Mouse (Mus musculus) embryo, embryonic 9.5 days (tissue): ENCODE measurements around the gene Ahcy.
"Not testable (repeated sequence)": the region's sequence is repeated elsewhere in the genome, so short reads cannot be mapped to it uniquely, and the experiment has no call there.

Experiments used
- DNase-seq: peaks from one replicate; pipeline ENCODE4 v3.0.0-alpha.2; 2017; ENCODE audit errors: extremely low spot score

The Ahcy gene

GRCm38 (mm10) chr2:155073978-155074765, at the start of gene Ahcy:
TSS of gene Ahcy (minus strand) at chr2:155074497.
- peak; percentile 96 for DNase-seq

- DNase-seq, result no peak
These were observed 41.0 kb upstream of the Ahcy start for GRCm38 (mm10) chr2:155115216-155115830.

GRCm38 (mm10) chr2:155107276-155107675, 33.0 kb upstream of the Ahcy start:
- DNase-seq, result not testable (repeated sequence)

GRCm38 (mm10) chr2:155103607-155104006, 29.3 kb upstream of the Ahcy start:
- DNase-seq, result no peak

GRCm38 (mm10) chr2:155101761-155102181, 27.5 kb upstream of the Ahcy start:
- no peak for DNase-seq

GRCm38 (mm10) chr2:155100796-155101259, 26.5 kb upstream of the Ahcy start:
- DNase-seq, result no peak

GRCm38 (mm10) chr2:155099994-155100795, 25.9 kb upstream of the Ahcy start:
- no peak for DNase-seq

- no peak for DNase-seq
These were observed 25.1 kb upstream of the Ahcy start for GRCm38 (mm10) chr2:155099421-155099820.

- no peak for DNase-seq
These were observed 24.6 kb upstream of the Ahcy start for GRCm38 (mm10) chr2:155098720-155099380.

- DNase-seq, result no peak
These were observed 19.1 kb upstream of the Ahcy start for GRCm38 (mm10) chr2:155093418-155093817.

GRCm38 (mm10) chr2:155091743-155092075, 17.4 kb upstream of the Ahcy start:
- DNase-seq, result no peak

DNA sequence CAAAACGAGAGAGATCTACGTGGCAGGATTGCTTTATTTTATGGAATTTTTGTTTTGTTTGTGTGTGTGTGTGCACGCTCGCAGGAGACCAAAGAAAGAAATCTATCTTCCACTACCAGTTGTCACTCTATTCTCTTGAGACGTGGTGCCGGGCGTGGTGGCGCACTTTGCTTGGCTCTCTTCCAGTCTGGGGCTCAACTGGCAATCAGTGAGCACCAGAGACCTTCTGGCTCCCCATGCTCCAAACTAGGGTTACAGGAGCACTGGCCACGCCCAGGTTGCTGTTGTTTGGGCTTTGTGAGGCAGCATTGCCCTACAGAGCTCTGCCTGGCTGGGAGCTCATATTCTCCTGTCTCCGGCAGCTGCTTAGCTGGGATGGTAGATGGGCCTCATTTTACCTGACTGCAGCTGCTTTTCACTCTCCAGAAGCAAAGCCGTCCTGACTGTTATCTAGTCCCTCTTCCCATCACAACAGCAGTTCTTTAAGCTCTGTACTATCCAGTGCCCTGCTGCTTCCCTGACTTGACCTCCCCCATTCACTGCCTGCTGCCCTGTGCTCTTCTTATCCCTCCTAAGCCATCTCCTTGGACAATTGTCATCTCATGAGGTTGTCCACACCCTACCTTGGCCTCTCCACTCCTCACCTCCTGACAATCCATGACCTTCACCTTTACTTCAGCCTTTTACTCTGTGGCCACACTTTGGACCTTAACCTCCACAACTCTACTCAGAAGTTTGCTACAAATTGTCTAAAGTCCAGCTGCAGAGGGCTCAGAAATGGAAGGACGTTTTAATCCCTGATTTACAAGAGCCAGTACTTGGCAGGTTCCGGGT, 16.8 kb upstream of the Ahcy start:
- DNase-seq, result no peak

GRCm38 (mm10) chr2:155088264-155088663, 14.0 kb upstream of the Ahcy start:
- DNase-seq, result no peak

DNA sequence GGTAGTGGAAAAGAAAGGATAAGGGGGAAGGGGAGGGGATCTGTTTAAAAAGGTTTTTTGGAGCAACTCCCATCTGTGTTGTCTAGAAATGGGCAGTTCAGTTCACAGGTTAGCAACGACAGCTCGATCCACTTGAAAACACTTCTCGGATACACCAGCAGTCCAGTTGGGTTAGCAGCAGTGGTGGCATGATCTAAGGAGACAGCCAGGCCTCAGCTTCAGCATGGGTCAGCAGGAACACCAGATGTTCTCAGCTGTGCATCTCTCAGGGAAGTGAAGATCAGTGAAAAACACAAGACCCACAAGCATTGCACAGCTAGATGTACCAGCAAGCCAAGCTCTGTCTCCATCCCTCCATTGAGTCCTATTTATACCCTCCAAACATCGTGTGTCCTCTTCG, 12.0 kb upstream of the Ahcy start:
- DNase-seq, result no peak

DNA sequence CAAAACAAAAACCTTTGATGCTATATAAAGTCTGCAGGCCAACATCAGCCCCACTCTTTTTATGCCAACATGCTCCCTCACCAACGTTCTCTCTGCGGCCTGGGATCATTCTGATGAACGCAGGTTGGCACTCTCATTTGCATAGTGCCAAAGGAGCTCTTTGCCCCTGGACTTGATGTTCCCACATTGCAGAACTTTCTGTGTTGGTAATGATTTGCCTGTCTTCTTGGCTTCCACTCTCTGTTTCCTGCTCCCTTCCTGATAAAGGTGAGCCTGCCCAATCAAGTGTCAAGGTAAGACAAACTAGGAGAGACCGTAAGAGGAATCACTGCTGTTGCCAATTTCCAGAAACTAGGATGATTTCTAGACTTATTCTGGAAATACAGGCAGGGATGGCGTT, 10.2 kb upstream of the Ahcy start:
- no peak for DNase-seq

DNA sequence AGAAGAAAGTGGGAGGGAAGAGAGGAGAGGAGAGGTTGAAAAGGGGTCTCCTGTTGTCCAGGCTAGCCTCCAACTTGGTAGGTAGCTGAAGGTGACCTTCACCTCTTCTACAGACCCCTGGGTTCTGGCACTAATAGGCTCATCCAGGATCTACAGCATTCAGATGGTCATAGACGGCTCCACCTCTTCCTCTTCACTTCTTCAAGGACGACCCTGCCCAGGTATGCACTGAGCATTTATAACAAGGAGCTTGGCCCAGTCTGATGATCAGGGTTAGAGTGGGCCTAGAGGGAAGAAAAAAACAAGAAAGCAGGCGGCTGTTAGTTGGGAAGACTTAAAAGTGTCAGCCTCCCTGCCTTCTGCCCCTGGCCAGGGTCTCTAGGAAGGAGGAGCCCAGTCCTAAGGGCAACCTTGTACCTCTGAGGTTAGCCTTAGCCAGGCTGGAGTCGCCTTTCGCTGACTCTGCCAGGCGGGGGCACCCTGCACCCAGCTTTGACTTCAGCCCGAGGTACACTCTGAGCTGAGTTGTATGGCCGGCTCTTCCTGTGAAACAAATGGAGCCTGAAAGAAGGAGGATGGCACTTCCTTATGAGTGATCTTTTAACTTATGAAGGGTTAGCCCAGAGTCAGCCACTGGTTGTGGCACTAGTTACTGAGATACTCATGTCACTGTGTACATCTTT, 8.0 kb upstream of the Ahcy start:
- DNase-seq, result peak; percentile 50

DNA sequence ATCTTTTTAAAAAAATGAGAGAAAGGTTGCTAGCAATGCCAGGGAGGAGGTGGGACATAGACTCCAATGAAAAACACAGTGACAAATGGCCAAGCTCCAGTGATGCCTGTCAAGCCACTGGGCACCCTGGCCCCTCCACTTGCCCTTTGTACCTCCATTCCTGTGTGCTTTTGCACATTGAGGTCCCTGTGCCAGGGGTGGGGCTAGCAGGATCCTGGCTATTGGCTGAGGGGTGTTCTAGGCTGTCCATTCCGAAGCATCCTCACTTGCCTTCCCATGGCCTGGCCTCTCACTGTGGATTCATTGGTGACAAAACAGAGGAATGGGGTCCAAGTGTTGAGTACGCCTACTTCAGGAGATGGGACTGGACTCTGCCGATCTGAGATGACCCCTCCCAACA, 6.8 kb upstream of the Ahcy start:
- no peak for DNase-seq

DNA sequence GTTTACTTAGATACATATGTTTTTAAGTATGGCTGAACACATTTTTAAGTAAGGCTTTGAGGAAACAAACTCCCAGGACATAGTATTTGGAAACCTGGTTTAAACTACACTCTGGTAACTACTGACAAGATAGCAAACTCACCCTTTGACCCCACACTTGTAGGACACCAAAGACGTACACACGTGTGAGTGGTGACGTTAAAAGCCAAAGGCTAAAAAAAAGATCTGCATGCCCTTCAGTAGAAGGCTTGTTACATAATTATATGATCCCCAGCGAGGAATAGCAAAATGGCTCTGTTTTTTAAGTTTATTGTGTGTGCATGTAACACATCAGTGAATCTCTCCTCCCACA, 5.9 kb upstream of the Ahcy start:
- DNase-seq, result no peak

GRCm38 (mm10) chr2:155079500-155080178, 5.3 kb upstream of the Ahcy start:
- DNase-seq, result no peak

DNA sequence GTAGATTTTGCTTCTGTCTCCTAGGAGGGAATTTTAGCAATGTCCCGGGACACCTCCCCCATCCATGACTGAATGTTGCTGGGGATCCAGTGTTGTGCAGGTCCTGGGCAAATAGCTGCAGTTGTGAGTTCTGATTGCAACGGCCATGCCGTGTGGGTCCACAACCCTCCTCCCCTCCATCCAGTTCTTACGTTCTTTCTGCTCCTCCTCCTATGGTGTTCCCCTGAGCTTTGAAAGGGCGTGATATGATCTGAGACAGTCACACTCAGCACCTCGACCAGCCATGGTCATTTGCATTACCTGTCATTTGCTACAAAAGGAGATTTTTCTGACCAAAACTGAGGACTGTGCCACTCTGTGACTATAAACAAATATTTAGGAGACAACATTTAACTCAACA, 1.4 kb upstream of the Ahcy start:
- no peak for DNase-seq
